Mouse (Mus musculus) G1E (cell line): Measurements from ENCODE around the gene Kcnip1.

Experiments used
- CTCF ChIP-seq: IDR thresholded peaks from 2 replicates; pipeline ENCODE4 v1.5.1; 2012; ENCODE audit warnings: low read depth, low read length, inconsistent platforms, mixed read lengths
- GATA1 ChIP-seq: IDR thresholded peaks from 2 replicates; pipeline ENCODE4 v1.6.1; 2012; ENCODE audit warnings: borderline replicate concordance, low read length, inconsistent platforms, mixed read lengths
- GATA2 ChIP-seq: IDR thresholded peaks from 2 replicates; pipeline ENCODE4 v1.6.1; 2012; ENCODE audit warnings: low read depth, low read length, inconsistent platforms, borderline replicate concordance
- POLR2AphosphoS5 ChIP-seq: IDR thresholded peaks from 2 replicates; pipeline ENCODE4 v1.6.1; 2012; ENCODE audit warnings: low read depth, low read length, inconsistent platforms; ENCODE audit not compliant: insufficient replicate concordance
- TAL1 ChIP-seq: conservative IDR thresholded peaks from 2 replicates; pipeline ENCODE4 v1.6.1; 2012; ENCODE audit warnings: low read depth, low read length, inconsistent platforms, mixed read lengths

DNA sequence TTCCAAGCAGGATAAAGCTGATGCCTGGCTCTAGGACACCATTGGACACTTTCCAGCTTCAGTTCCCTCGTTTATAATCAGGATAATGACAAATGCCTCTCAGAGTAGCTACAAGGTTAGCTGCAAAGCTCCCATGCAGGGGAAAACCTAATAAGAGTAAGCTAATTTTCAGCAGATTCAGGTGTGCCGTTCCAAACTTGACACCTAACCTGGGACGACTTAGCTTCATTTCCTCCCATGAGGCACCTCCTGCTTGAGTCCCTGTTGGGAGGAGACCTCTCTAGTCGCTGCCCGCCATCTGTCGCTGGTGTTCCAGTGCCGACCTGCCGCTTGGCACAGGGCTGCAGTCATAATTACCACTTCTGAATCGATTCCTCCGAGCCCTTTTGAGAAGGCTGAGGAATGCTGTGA lies 211.4 kb downstream of the Kcnip1 start:
- TF ChIP-seq CTCF (no peak), GATA2 (no peak), POLR2AphosphoS5 (no peak), TAL1 (no peak), GATA1 (no peak)
